Mouse (Mus musculus): ENCODE data around the gene Dclk1. TPM values are rescaled to one million over a fixed set of nuclear protein-coding genes. Genes with fewer than 3 reads are reported as not detected.

The Dclk1 gene
- polyA plus RNA-seq, 1 experiment from 2014 or later = 11.8 TPM

DNA sequence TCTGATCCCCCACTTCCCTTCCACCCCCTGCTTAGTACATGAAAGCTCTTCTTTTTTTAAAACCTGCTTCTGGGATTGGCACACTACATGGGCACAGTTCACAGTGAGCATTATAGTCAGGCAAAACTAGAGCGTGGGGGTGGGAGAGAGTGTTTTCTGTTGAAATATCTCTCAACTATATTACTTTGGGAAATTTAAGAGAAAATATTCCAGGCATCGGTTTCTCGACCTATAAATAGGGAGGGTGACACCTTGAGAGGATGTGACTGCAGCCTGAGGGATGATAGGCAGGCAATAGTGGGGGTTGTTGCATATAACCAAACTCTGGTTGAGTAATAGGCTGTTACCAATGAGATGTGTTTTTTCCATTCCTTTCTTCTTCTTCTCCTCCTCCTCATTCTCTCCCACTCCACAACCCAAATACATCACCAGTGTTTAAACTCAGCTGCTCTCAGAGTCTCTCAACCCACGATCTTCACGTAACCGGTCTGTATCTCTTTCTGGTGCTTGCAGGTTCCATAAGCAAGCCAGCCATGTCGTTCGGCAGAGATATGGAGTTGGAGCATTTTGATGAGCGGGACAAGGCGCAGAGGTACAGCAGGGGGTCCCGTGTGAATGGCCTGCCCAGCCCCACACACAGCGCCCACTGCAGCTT lies 4.6 kb downstream of the Dclk1 start:
- Histone ChIP-seq H3K27me3 (ENCODE audit: control insufficient read depth, insufficient read depth, low read length) (peaks cover 12% of the 10 kb centered on the region), H3K4me1 (ENCODE audit: control insufficient read depth, insufficient read depth, low read length) (peaks cover 6% of the 10 kb centered on the region; the same call in 1 of the 2 replicates), H3K4me2 (ENCODE audit: low read depth, low read length) (no peak overlapping the region), H3K9ac (ENCODE audit: low read length) (no peak overlapping the region), H3K4me3 (replicated peaks; ENCODE audit: low read length) (no peak overlapping the region), H3K9me3 (replicated peaks; ENCODE audit: control insufficient read depth, low read length) (no peaks in the 10 kb centered on the region), H3K36me3 (ENCODE audit: control insufficient read depth, insufficient read depth, low read length) (no peaks in the 10 kb centered on the region), H3K27ac (ENCODE audit: low read length) (no peak overlapping the region)
- WGBS = 85% methylated on average over 12 of the region's 12 CpGs
- ATAC-seq (ENCODE audit: insufficient read depth, low FRiP score) = no peak

DNA sequence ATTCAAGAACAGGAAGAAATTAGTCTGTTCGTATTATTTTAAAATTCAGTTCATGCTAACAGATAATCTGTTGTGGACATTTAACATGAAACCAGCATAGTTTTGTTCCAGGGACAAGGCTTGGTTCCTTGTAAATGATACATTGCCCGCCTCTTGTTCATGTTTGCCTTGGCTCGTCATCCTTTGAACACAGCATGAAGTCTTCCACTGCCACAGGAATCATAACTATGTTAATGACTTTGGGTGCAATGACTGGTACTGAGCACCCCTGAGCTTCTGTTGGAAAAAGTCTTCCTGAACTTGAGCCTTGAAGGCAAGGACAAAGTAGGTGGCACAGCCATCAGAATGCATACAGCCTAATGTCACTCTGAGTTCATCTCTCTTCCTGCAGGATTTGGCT lies 5.9 kb downstream of the Dclk1 start:
- no peak overlapping the region for H3K9ac ChIP-seq (ENCODE audit: low read length)
- H3K36me3 ChIP-seq (ENCODE audit: control insufficient read depth, insufficient read depth, low read length) = no peaks in the 10 kb centered on the region
- 72% methylated on average over 3 of the region's 3 CpGs for WGBS
- no peak for ATAC-seq (ENCODE audit: insufficient read depth, low FRiP score)
- H3K4me2 ChIP-seq (ENCODE audit: low read depth, low read length) = no peak overlapping the region
- no peak overlapping the region for H3K4me3 ChIP-seq (replicated peaks; ENCODE audit: low read length)
- no peak overlapping the region for H3K27ac ChIP-seq (ENCODE audit: low read length)
- no peaks in the 10 kb centered on the region for H3K9me3 ChIP-seq (replicated peaks; ENCODE audit: control insufficient read depth, low read length)
- peaks cover under 1% of the 10 kb centered on the region; the same call in 1 of the 2 replicates for H3K27me3 ChIP-seq (ENCODE audit: control insufficient read depth, insufficient read depth, low read length)
- H3K4me1 ChIP-seq (ENCODE audit: control insufficient read depth, insufficient read depth, low read length) = no peaks in the 10 kb centered on the region

- Histone ChIP-seq H3K27me3 (ENCODE audit: control insufficient read depth, insufficient read depth, low read length) (no peaks in the 10 kb centered on the region; the same call in 1 of the 2 replicates), H3K9ac (ENCODE audit: low read length) (no peak overlapping the region), H3K27ac (ENCODE audit: low read length) (no peak overlapping the region), H3K4me3 (replicated peaks; ENCODE audit: low read length) (no peak overlapping the region), H3K9me3 (replicated peaks; ENCODE audit: control insufficient read depth, low read length) (no peaks in the 10 kb centered on the region), H3K36me3 (ENCODE audit: control insufficient read depth, insufficient read depth, low read length) (no peaks in the 10 kb centered on the region), H3K4me2 (ENCODE audit: low read depth, low read length) (no peak overlapping the region), H3K4me1 (ENCODE audit: control insufficient read depth, insufficient read depth, low read length) (no peaks in the 10 kb centered on the region)
- 64% methylated on average over 6 of the region's 6 CpGs for WGBS
- no peak for ATAC-seq (ENCODE audit: insufficient read depth, low FRiP score)
Observed at GRCm38 (mm10) chr3:55248508-55248907, 6.3 kb downstream of the Dclk1 start.

- Histone ChIP-seq H3K4me3 (replicated peaks; ENCODE audit: low read length) (no peak overlapping the region), H3K36me3 (ENCODE audit: control insufficient read depth, insufficient read depth, low read length) (no peaks in the 10 kb centered on the region), H3K27ac (ENCODE audit: low read length) (no peak overlapping the region), H3K9me3 (replicated peaks; ENCODE audit: control insufficient read depth, low read length) (no peaks in the 10 kb centered on the region), H3K4me1 (ENCODE audit: control insufficient read depth, insufficient read depth, low read length) (no peaks in the 10 kb centered on the region), H3K4me2 (ENCODE audit: low read depth, low read length) (no peak overlapping the region), H3K9ac (ENCODE audit: low read length) (no peak overlapping the region), H3K27me3 (ENCODE audit: control insufficient read depth, insufficient read depth, low read length) (no peaks in the 10 kb centered on the region)
- WGBS = 80% methylated on average over 2 of the region's 2 CpGs
- no peak for ATAC-seq (ENCODE audit: insufficient read depth, low FRiP score)
Observed at GRCm38 (mm10) chr3:55250631-55251030, 8.5 kb downstream of the Dclk1 start.

- no peaks in the 10 kb centered on the region for H3K36me3 ChIP-seq (ENCODE audit: control insufficient read depth, insufficient read depth, low read length)
- H3K27ac ChIP-seq (ENCODE audit: low read length) = no peak overlapping the region
- WGBS = 70% methylated on average over 7 of the region's 7 CpGs
- no peaks in the 10 kb centered on the region; the same call in 1 of the 2 replicates for H3K4me1 ChIP-seq (ENCODE audit: control insufficient read depth, insufficient read depth, low read length)
- no peak for ATAC-seq (ENCODE audit: insufficient read depth, low FRiP score)
- no peaks in the 10 kb centered on the region for H3K27me3 ChIP-seq (ENCODE audit: control insufficient read depth, insufficient read depth, low read length)
- H3K9me3 ChIP-seq (replicated peaks; ENCODE audit: control insufficient read depth, low read length) = no peaks in the 10 kb centered on the region
- H3K9ac ChIP-seq (ENCODE audit: low read length) = no peak overlapping the region
- H3K4me3 ChIP-seq (replicated peaks; ENCODE audit: low read length) = no peak overlapping the region
- H3K4me2 ChIP-seq (ENCODE audit: low read depth, low read length) = no peak overlapping the region
Observed at GRCm38 (mm10) chr3:55260139-55260538, 18.0 kb downstream of the Dclk1 start.

GRCm38 (mm10) chr3:55266091-55266490 lies 23.9 kb downstream of the Dclk1 start:
- Histone ChIP-seq H3K9me3 (replicated peaks; ENCODE audit: control insufficient read depth, low read length) (no peaks in the 10 kb centered on the region), H3K27ac (ENCODE audit: low read length) (no peak overlapping the region), H3K4me1 (ENCODE audit: control insufficient read depth, insufficient read depth, low read length) (no peaks in the 10 kb centered on the region), H3K4me3 (replicated peaks; ENCODE audit: low read length) (no peak overlapping the region), H3K9ac (ENCODE audit: low read length) (no peak overlapping the region), H3K4me2 (ENCODE audit: low read depth, low read length) (no peak overlapping the region), H3K36me3 (ENCODE audit: control insufficient read depth, insufficient read depth, low read length) (no peaks in the 10 kb centered on the region), H3K27me3 (ENCODE audit: control insufficient read depth, insufficient read depth, low read length) (no peaks in the 10 kb centered on the region)
- 85% methylated on average over 5 of the region's 5 CpGs for WGBS
- no peak for ATAC-seq (ENCODE audit: insufficient read depth, low FRiP score)

- no peaks in the 10 kb centered on the region for H3K4me1 ChIP-seq (ENCODE audit: control insufficient read depth, insufficient read depth, low read length)
- H3K4me3 ChIP-seq (replicated peaks; ENCODE audit: low read length) = no peak overlapping the region
- H3K27me3 ChIP-seq (ENCODE audit: control insufficient read depth, insufficient read depth, low read length) = no peaks in the 10 kb centered on the region
- no peak overlapping the region for H3K4me2 ChIP-seq (ENCODE audit: low read depth, low read length)
- no peaks in the 10 kb centered on the region for H3K36me3 ChIP-seq (ENCODE audit: control insufficient read depth, insufficient read depth, low read length)
- WGBS = 76% methylated on average over 4 of the region's 4 CpGs
- no peak for ATAC-seq (ENCODE audit: insufficient read depth, low FRiP score)
- H3K9me3 ChIP-seq (replicated peaks; ENCODE audit: control insufficient read depth, low read length) = no peaks in the 10 kb centered on the region
- H3K9ac ChIP-seq (ENCODE audit: low read length) = no peak overlapping the region
- no peak overlapping the region for H3K27ac ChIP-seq (ENCODE audit: low read length)
Observed at GRCm38 (mm10) chr3:55269802-55270201, 27.6 kb downstream of the Dclk1 start.

DNA sequence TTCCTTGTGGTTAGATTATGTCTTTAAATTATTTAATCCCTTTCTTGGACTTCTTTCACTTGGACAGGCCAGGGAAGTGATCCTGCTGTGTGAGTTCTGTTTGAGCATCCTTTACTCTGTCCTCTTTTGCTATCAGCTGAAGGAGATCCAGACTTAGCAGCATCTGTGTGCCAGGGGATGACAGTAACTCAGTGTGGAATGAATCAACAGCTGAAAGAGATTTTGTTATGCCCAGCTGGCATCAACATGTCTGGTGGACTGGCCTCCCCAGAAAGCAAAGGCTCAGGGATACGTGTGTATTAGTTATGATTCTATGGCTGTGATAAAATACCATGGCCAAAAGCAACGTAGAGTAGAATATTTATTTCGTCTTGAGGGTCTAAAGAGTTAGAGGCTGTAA lies 28.2 kb downstream of the Dclk1 start:
- Histone ChIP-seq H3K4me3 (replicated peaks; ENCODE audit: low read length) (no peak overlapping the region), H3K27me3 (ENCODE audit: control insufficient read depth, insufficient read depth, low read length) (no peaks in the 10 kb centered on the region), H3K27ac (ENCODE audit: low read length) (no peak overlapping the region), H3K9ac (ENCODE audit: low read length) (no peak overlapping the region), H3K4me1 (ENCODE audit: control insufficient read depth, insufficient read depth, low read length) (no peaks in the 10 kb centered on the region), H3K36me3 (ENCODE audit: control insufficient read depth, insufficient read depth, low read length) (no peaks in the 10 kb centered on the region), H3K9me3 (replicated peaks; ENCODE audit: control insufficient read depth, low read length) (no peaks in the 10 kb centered on the region), H3K4me2 (ENCODE audit: low read depth, low read length) (no peak overlapping the region)
- 82% methylated on average over 3 of the region's 3 CpGs for WGBS
- ATAC-seq (ENCODE audit: insufficient read depth, low FRiP score) = no peak

GRCm38 (mm10) chr3:55270920-55271319 lies 28.8 kb downstream of the Dclk1 start:
- Histone ChIP-seq H3K9ac (ENCODE audit: low read length) (no peak overlapping the region), H3K4me2 (ENCODE audit: low read depth, low read length) (no peak overlapping the region), H3K9me3 (replicated peaks; ENCODE audit: control insufficient read depth, low read length) (no peaks in the 10 kb centered on the region), H3K27me3 (ENCODE audit: control insufficient read depth, insufficient read depth, low read length) (no peaks in the 10 kb centered on the region), H3K4me1 (ENCODE audit: control insufficient read depth, insufficient read depth, low read length) (no peaks in the 10 kb centered on the region), H3K4me3 (replicated peaks; ENCODE audit: low read length) (no peak overlapping the region), H3K36me3 (ENCODE audit: control insufficient read depth, insufficient read depth, low read length) (no peaks in the 10 kb centered on the region), H3K27ac (ENCODE audit: low read length) (no peak overlapping the region)
- WGBS = 77% methylated on average over 5 of the region's 5 CpGs
- ATAC-seq (ENCODE audit: insufficient read depth, low FRiP score) = no peak
